Mouse (Mus musculus) midbrain, embryonic 14.5 days (tissue): ENCODE results near the gene Dmap1. TPM values are rescaled to one million over a fixed set of nuclear protein-coding genes. Genes with fewer than 3 reads are reported as not detected.

Source experiments
- ATAC-seq: fragments of 200-750 bp; cut with Nextera tagmentation; 2 replicates; pipeline ENCODE4 v1.8.0; 2017; ENCODE audit warnings: moderate number of reproducible peaks, moderate library complexity; ENCODE audit not compliant: low FRiP score, low TSS enrichment
- DNase-seq: peaks from one replicate; pipeline ENCODE4 v3.0.0-alpha.2; 2015
- H3K27ac ChIP-seq: fragments of 300-500 bp; sonication (generic); replicated peaks from 2 replicates; pipeline ENCODE4 v1.5.1; 2014; ENCODE audit warnings: mild to moderate bottlenecking, low read depth, low read length, moderate library complexity
- H3K27me3 ChIP-seq: fragments of 300-500 bp; sonication (generic); 2 replicates; pipeline ENCODE4 v1.6.1; 2014; ENCODE audit warnings: low read length, control low read depth, mixed read lengths; ENCODE audit not compliant: control insufficient read depth, insufficient read depth
- H3K36me3 ChIP-seq: fragments of 300-500 bp; sonication (generic); 2 replicates; pipeline ENCODE4 v1.6.1; 2014; ENCODE audit warnings: low read length, control low read depth; ENCODE audit not compliant: control insufficient read depth, insufficient read depth
- H3K4me1 ChIP-seq: fragments of 300-500 bp; sonication (generic); 2 replicates; pipeline ENCODE4 v1.6.1; 2014; ENCODE audit warnings: mild to moderate bottlenecking, antibody characterized with exemption, low read length, control low read depth; ENCODE audit not compliant: control insufficient read depth, insufficient read depth
- H3K4me2 ChIP-seq: fragments of 300-500 bp; sonication (generic); 2 replicates; pipeline ENCODE4 v1.6.1; 2014; ENCODE audit warnings: mild to moderate bottlenecking, low read length, moderate library complexity
- H3K4me3 ChIP-seq: fragments of 300-500 bp; sonication (generic); replicated peaks from 2 replicates; pipeline ENCODE4 v1.5.1; 2014; ENCODE audit warnings: low read depth, low read length
- H3K9ac ChIP-seq: fragments of 300-500 bp; sonication (generic); replicated peaks from 2 replicates; pipeline ENCODE4 v1.6.1; 2014; ENCODE audit warnings: mild to moderate bottlenecking, low read length, moderate library complexity
- H3K9me3 ChIP-seq: fragments of 300-500 bp; sonication (generic); 2 replicates; pipeline ENCODE4 v1.6.1; 2016; ENCODE audit warnings: low read length, control low read depth, mixed read lengths; ENCODE audit not compliant: control insufficient read depth
- WGBS: fragments of 180-500 bp; shearing (Covaris S2); extraction: QIAGEN DNeasy Blood & Tissue Kit; methylation state at CpG from one replicate; pipeline ENCODE4 v1.1.7; 2014; 5-methylcytosine and 5-hydroxymethylcytosine counted together
- polyA plus RNA-seq: library from polyadenylated mRNA; unstranded; fragments of >200 nt; fragmentation: Nextera tagmentation; extraction: Ambion mirVana; gene quantifications from 2 replicates; pipeline ENCODE4 v1.2.1, GENCODE M21; 2014

Gene Dmap1
- polyA plus RNA-seq, 1 experiment from 2014 or later, result 91.5 TPM

DNA sequence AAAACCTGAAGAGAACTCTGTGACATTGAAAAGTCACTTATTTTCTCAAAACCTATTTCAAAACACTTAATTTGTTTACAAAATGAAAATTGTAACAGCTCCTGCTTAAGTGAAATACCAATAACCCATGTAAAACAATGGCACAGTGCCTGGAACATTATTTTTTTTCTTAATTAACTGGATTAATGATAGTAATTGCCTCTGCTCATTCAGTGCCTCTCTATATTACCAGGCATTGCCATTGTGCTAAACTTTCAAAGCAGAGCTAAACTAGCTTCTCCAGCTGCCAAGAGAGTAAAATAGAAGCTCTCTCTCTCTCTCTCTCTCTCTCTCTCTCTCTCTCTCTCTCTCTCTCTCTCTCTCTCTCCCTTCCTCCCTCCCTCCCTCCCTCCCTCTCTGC, 390 bp upstream of the Dmap1 start:
- Histone ChIP-seq H3K27ac (0 out of 2 replicates have a peak overlapping the region, but pooled peaks have one; percentile 37), H3K9ac (peak overlapping the region; percentile 64; the same call in 1 of the 2 replicates), H3K4me3 (peak overlapping the region; percentile 55), H3K4me1 (peaks cover 6% of the 10 kb centered on the region), H3K27me3 (no peaks in the 10 kb centered on the region), H3K9me3 (no peaks in the 10 kb centered on the region), H3K4me2 (peak overlapping the region; percentile 90), H3K36me3 (peaks cover 30% of the 10 kb centered on the region)
- DNase-seq (no peak), ATAC-seq (no peak)

DNA sequence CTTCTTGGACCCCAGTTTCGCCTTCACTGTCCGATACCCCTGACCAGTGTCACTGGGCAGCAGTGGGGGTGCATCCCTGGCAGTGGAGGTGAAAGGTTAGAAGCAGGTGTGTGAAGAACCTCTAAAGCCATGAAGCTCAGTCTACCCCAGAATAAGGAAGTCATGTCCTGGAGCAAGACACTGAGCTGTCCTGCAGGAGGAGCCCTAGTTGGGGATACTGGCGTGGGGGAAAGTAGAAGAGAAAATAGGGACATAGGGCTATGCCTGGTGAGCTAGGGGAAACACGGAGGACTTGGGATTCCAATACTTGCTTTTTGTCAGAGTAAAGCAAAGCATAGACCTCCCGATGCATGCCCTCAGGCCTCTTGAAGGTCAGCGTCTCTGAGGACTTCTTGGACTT, 1.1 kb downstream of the Dmap1 start:
- Histone ChIP-seq H3K4me2 (peak overlapping the region; percentile 90; the same call in 1 of the 2 replicates), H3K9ac (no peak overlapping the region), H3K4me1 (peaks cover 6% of the 10 kb centered on the region), H3K4me3 (peak overlapping the region; percentile 55; the same call in 1 of the 2 replicates), H3K9me3 (no peaks in the 10 kb centered on the region), H3K36me3 (peaks cover 40% of the 10 kb centered on the region), H3K27me3 (no peaks in the 10 kb centered on the region), H3K27ac (no peak overlapping the region)
- ATAC-seq, result no peak
- WGBS, result 77% methylated on average over 6 of the region's 6 CpGs
- DNase-seq, result no peak

DNA sequence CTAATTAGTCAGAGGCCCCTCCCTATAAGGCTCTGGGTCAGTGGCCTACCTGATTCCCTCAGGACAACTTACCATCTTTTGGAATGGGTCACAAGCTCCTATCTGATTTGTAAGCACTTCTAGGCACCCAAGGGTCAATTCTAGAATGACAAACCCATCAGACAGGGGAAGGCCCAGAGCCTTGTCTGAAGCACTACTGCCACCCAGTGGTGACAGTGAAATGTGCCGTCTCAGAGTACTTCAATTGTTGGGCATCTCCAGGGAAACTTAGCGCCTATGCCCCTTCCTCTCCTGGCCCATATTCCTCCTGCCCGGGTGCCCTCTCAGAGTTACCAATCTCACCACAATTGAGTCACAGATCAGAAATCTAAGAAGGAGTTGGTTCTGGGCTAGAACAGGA, 5.2 kb downstream of the Dmap1 start:
- Histone ChIP-seq H3K4me3 (no peak overlapping the region), H3K4me2 (no peak overlapping the region), H3K36me3 (peaks cover 74% of the 10 kb centered on the region), H3K27me3 (no peaks in the 10 kb centered on the region), H3K4me1 (peaks cover 6% of the 10 kb centered on the region), H3K9me3 (no peaks in the 10 kb centered on the region), H3K27ac (no peak overlapping the region), H3K9ac (no peak overlapping the region)
- peak; percentile 94 for DNase-seq
- WGBS, result 19% methylated on average over 3 of the region's 3 CpGs
- peak; percentile 44; the same call in 1 of the 2 replicates for ATAC-seq

DNA sequence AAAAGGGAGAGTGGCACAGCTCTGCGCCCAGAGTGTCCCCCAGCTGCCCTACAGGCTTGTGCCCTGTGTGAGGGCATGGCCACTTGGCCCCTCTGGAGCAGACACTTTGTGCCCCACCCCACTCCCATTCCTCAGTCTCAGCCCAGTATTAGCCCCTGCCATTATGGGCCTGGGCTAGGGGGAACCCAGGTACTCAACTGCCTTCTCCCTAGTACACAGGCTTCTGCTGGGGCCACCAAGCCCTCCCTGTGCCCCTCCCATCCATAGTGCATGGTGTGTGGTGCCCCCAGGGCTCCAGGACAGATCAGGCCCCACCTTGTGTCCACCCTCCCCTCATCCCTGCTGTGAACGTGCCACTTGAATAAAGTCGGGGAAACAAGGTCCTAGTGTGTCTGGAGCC, 8.2 kb downstream of the Dmap1 start:
- Histone ChIP-seq H3K27ac (no peak overlapping the region), H3K4me3 (no peak overlapping the region), H3K36me3 (peaks cover 56% of the 10 kb centered on the region), H3K9ac (no peak overlapping the region), H3K27me3 (no peaks in the 10 kb centered on the region), H3K4me2 (no peak overlapping the region), H3K4me1 (no peaks in the 10 kb centered on the region), H3K9me3 (no peaks in the 10 kb centered on the region)
- WGBS, result 90% methylated on average over 3 of the region's 3 CpGs
- ATAC-seq (no peak), DNase-seq (no peak)

DNA sequence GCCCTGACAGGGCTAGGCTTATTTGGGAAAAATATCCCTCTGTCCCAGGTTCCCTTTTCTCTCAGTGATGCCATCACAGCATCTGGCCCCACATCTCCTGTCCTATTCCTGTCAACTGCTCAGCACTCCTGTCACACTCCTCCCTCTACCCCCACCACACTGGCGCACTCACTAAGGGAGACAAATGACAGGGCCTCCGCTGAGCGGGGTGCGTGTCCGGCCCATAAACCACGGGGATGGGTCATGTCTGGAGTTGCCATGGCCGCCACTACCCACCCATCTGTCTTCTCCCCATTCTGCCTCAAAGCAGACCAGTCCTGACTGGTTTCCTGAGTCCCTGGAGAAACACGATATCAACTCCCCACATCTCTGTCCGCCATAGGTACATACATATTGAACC, 10.0 kb downstream of the Dmap1 start:
- H3K27me3 ChIP-seq, result no peaks in the 10 kb centered on the region
- WGBS, result 86% methylated on average over 9 of the region's 9 CpGs
- no peak overlapping the region for H3K4me3 ChIP-seq
- H3K36me3 ChIP-seq, result peaks cover 41% of the 10 kb centered on the region
- no peaks in the 10 kb centered on the region for H3K4me1 ChIP-seq
- ATAC-seq (no peak), DNase-seq (no peak)
- H3K9me3 ChIP-seq, result no peaks in the 10 kb centered on the region
- no peak overlapping the region for H3K27ac ChIP-seq
- no peak overlapping the region for H3K4me2 ChIP-seq
- no peak overlapping the region for H3K9ac ChIP-seq

DNA sequence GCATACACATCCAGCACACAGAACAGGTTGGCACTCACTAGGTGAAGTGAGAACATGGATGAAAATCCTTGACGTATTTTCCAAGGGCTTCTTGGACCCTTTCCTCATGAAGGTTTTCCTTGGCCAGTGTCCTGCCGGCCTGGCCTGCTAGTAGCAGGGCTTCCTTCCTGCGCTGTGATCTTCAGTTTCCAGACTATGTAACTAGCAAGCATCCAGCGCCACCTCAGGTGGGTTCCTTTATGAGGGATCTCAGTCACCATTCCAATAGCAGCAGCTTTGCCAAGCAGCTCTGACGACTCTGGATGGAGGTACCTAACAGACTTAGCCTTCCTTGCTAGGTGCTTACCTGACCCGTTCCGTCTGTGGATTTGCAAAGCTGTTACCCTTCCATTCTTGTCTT, 12.2 kb downstream of the Dmap1 start:
- no peak overlapping the region for H3K27ac ChIP-seq
- no peak overlapping the region for H3K4me3 ChIP-seq
- no peaks in the 10 kb centered on the region for H3K9me3 ChIP-seq
- no peak overlapping the region for H3K9ac ChIP-seq
- no peaks in the 10 kb centered on the region for H3K27me3 ChIP-seq
- H3K36me3 ChIP-seq, result peaks cover 22% of the 10 kb centered on the region
- H3K4me1 ChIP-seq, result no peaks in the 10 kb centered on the region
- DNase-seq, result no peak
- H3K4me2 ChIP-seq, result no peak overlapping the region
- ATAC-seq, result no peak
- 83% methylated on average over 7 of the region's 7 CpGs for WGBS

DNA sequence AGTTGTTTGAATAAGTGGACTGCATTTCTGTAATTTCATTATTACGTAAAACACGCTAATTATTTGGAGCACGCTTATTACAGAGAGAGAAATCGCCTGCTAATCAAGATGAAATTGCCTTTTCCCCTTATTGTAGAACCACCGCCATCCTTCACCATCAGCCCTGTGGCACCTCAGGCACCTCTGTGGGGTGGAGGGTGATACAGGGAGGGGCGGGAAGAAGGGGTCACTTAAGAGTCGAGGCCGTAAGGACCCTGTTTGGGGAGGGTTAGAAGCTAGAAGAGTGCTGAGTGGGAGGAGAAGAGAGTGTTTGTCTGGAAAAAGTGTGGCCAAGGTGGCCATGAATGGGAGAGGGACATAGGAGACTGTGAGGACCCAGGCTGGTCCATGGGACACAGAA, 16.0 kb downstream of the Dmap1 start:
- H3K36me3 ChIP-seq, result 0 out of 2 replicates have a peak, but pooled peaks cover 3% of the 10 kb centered on the region
- 79% methylated on average over 8 of the region's 8 CpGs for WGBS
- ATAC-seq, result no peak

DNA sequence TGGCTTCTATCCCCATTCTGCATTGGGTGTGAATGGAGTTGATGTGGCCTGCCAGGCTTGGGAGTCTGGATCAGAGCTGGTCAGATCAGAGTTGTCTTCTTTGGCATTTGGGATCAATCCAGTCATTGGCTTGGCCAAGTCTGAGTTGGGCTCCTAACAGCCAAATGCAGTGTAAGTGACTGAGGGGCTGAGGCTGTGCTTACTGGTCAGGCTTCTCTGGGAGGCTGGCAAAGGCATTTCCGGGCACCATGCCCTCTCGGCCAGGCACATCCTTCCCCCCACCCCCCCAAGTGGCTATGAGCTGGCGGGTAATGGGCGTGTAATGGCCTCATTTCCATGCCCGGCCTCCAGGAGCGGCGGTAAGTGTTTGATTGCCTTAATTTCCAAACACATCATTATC, 16.5 kb downstream of the Dmap1 start:
- ATAC-seq (no peak), DNase-seq (no peak)
- no peaks in the 10 kb centered on the region for H3K9me3 ChIP-seq
- peaks cover 4% of the 10 kb centered on the region; the same call in 1 of the 2 replicates for H3K4me1 ChIP-seq
- no peak overlapping the region for H3K4me3 ChIP-seq
- no peak overlapping the region; the same call in 1 of the 2 replicates for H3K9ac ChIP-seq
- 0 out of 2 replicates have a peak, but pooled peaks cover 3% of the 10 kb centered on the region for H3K36me3 ChIP-seq
- WGBS, result 74% methylated on average over 7 of the region's 7 CpGs
- no peaks in the 10 kb centered on the region for H3K27me3 ChIP-seq
- H3K4me2 ChIP-seq, result no peak overlapping the region
- no peak overlapping the region for H3K27ac ChIP-seq

More for the DNA sequence above, 16.0 kb downstream of the Dmap1 start:
- DNase-seq, result no peak
- H3K9me3 ChIP-seq, result no peaks in the 10 kb centered on the region
- peaks cover 4% of the 10 kb centered on the region; the same call in 1 of the 2 replicates for H3K4me1 ChIP-seq
- H3K27me3 ChIP-seq, result no peaks in the 10 kb centered on the region
- no peak overlapping the region; the same call in 1 of the 2 replicates for H3K9ac ChIP-seq
- H3K4me3 ChIP-seq, result no peak overlapping the region
- H3K4me2 ChIP-seq, result no peak overlapping the region
- no peak overlapping the region for H3K27ac ChIP-seq

DNA sequence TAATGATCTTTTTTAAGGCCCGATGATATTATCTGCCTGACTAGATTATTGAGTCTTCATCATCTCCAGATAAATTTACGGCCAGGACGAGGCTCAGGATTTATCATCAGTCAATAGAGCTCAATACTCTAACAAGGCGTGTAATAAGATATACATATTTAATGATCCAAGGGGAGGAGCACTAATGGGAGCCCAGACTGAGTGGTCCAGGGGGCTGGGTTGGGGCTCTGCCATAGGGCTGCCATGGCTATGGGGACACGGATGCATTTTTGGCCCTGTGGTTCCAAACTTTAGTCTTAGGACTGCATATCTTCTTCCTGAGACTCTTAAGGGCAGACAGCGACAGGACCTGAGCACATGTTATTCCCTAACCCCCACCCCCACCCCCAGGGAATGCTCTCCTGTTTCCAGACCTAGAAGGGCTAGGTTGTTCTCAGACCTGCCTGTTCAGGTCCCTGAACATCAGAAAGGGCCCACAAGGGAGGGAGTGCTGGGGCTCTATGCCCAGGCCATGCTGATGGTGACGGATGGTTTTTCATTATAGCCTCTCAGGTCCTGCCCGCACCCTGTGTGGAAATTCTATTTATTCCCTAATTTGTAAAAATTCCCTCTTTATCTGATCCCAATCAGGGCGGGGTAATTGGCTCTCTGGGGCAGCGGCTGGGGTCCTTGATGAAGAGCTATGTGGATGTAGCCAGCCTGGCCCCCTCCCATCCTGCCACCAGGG, 17.5 kb downstream of the Dmap1 start:
- no peak for ATAC-seq
- WGBS, result 65% methylated on average over 10 of the region's 10 CpGs

More for the DNA sequence above, 17.5 kb downstream of the Dmap1 start:
- Histone ChIP-seq H3K27me3 (no peaks in the 10 kb centered on the region), H3K4me3 (no peak overlapping the region), H3K9me3 (no peaks in the 10 kb centered on the region), H3K9ac (no peak overlapping the region), H3K36me3 (0 out of 2 replicates have a peak, but pooled peaks cover 3% of the 10 kb centered on the region), H3K27ac (no peak overlapping the region), H3K4me2 (no peak overlapping the region), H3K4me1 (peaks cover 4% of the 10 kb centered on the region; the same call in 1 of the 2 replicates)
- DNase-seq, result no peak
